Comparison of ENCODE assay signal across 8 mouse cellular contexts in genomic region chr2:165967823-165968555, GRCm38 (mm10). TPM values are rescaled to one million over a fixed set of nuclear protein-coding genes. Genes with fewer than 3 reads are reported as not detected.
DNase-seq lines count a peak whose midpoint lies in the region; ATAC-seq and TF ChIP-seq lines count a peak whose summit lies in the region.

No protein-coding gene starts in this region.

- H3K9ac ChIP-seq in hindbrain, embryonic 11.5 days (ENCODE audit: low read depth, low read length): no peak overlapping the region
- H3K9ac ChIP-seq in midbrain, embryonic 14.5 days (replicated peaks; ENCODE audit: low read length): no peak overlapping the region
- no peak overlapping the region for H3K9ac ChIP-seq in intestine, embryonic 15.5 days

- no peaks in the 10 kb centered on the region for H3K36me3 ChIP-seq in hindbrain, embryonic 11.5 days (ENCODE audit: control insufficient read depth, insufficient read depth, low read length)
- no peaks in the 10 kb centered on the region for H3K36me3 ChIP-seq in midbrain, embryonic 14.5 days (ENCODE audit: control insufficient read depth, insufficient read depth, low read length)
- no peaks in the 10 kb centered on the region for H3K36me3 ChIP-seq in intestine, embryonic 15.5 days

- TF ChIP-seq CTCF in bone marrow, adult 2 months (IDR thresholded peaks at IDR 0.05; ENCODE audit: control insufficient read depth, insufficient read depth, low read length): no peak

- H3K4me1 ChIP-seq in bone marrow, adult 2 months (ENCODE audit: control insufficient read depth, insufficient read depth, low read length): peaks cover 4% of the 10 kb centered on the region
- H3K4me1 ChIP-seq in hindbrain, embryonic 11.5 days (replicated peaks; ENCODE audit: control insufficient read depth, insufficient read depth, low read length): peaks cover 5% of the 10 kb centered on the region; the same call in 1 of the 2 replicates
- no peaks in the 10 kb centered on the region for H3K4me1 ChIP-seq in midbrain, embryonic 14.5 days (ENCODE audit: control insufficient read depth, insufficient read depth, low read length)
- H3K4me1 ChIP-seq in intestine, embryonic 15.5 days (replicated peaks): peaks cover 6% of the 10 kb centered on the region

- H3K4me3 ChIP-seq in bone marrow, adult 2 months (replicated peaks; ENCODE audit: control insufficient read depth, low read depth, low read length): no peak overlapping the region
- H3K4me3 ChIP-seq in hindbrain, embryonic 11.5 days (ENCODE audit: low read depth, low read length): no peak overlapping the region
- H3K4me3 ChIP-seq in midbrain, embryonic 14.5 days (replicated peaks; ENCODE audit: low read depth, low read length): no peak overlapping the region
- H3K4me3 ChIP-seq in intestine, embryonic 15.5 days (replicated peaks): no peak overlapping the region

- 30% methylated on average over 6 of the region's 6 CpGs for WGBS in bone marrow, adult 2 months
- WGBS in hindbrain, embryonic 11.5 days: 62% methylated on average over 6 of the region's 6 CpGs
- WGBS in midbrain, embryonic 14.5 days: 60% methylated on average over 6 of the region's 6 CpGs
- WGBS in intestine, embryonic 15.5 days: 65% methylated on average over 6 of the region's 6 CpGs

- H3K27ac ChIP-seq in bone marrow, adult 2 months (ENCODE audit: control insufficient read depth, insufficient read depth, low read depth, low read length, poor library complexity): peak overlapping the region; percentile 34; the same call in 1 of the 2 replicates
- H3K27ac ChIP-seq in hindbrain, embryonic 11.5 days (ENCODE audit: low read depth, low read length): peak overlapping the region; percentile 74
- H3K27ac ChIP-seq in midbrain, embryonic 14.5 days (replicated peaks; ENCODE audit: low read depth, low read length): peak overlapping the region; percentile 57; the same call in 1 of the 2 replicates
- H3K27ac ChIP-seq in intestine, embryonic 15.5 days: no peak overlapping the region

- DNase-seq in kidney, postnatal 25 days: peak; percentile 55 to 72
- no peak for DNase-seq in kidney, postnatal 4 days
- DNase-seq in hindbrain, embryonic 11.5 days (ENCODE audit: low spot score): peak; percentile 82
- DNase-seq in midbrain, embryonic 14.5 days: peak; percentile 87
- DNase-seq in frontal cortex, postnatal 36 days (ENCODE audit: low spot score in 2 of 2): no peak
- no peak for DNase-seq in left cerebral cortex, adult 11 months (ENCODE audit: low spot score)

- no peaks in the 10 kb centered on the region for H3K27me3 ChIP-seq in hindbrain, embryonic 11.5 days (ENCODE audit: control insufficient read depth, insufficient read depth, low read length)
- H3K27me3 ChIP-seq in midbrain, embryonic 14.5 days (ENCODE audit: control insufficient read depth, insufficient read depth, low read length): no peaks in the 10 kb centered on the region
- H3K27me3 ChIP-seq in intestine, embryonic 15.5 days (replicated peaks): no peaks in the 10 kb centered on the region

- TF ChIP-seq POLR2A in bone marrow, adult 2 months (IDR thresholded peaks at IDR 0.05; ENCODE audit: borderline replicate concordance, control insufficient read depth, low read depth, low read length): no peak

- no peak overlapping the region for H3K4me2 ChIP-seq in hindbrain, embryonic 11.5 days (replicated peaks; ENCODE audit: low read depth, low read length)
- no peak overlapping the region for H3K4me2 ChIP-seq in midbrain, embryonic 14.5 days (ENCODE audit: low read length)
- no peak overlapping the region for H3K4me2 ChIP-seq in intestine, embryonic 15.5 days (replicated peaks)

- no peaks in the 10 kb centered on the region for H3K9me3 ChIP-seq in hindbrain, embryonic 11.5 days (ENCODE audit: control insufficient read depth, low read length)
- H3K9me3 ChIP-seq in midbrain, embryonic 14.5 days (ENCODE audit: control insufficient read depth, low read length): no peaks in the 10 kb centered on the region
- no peaks in the 10 kb centered on the region for H3K9me3 ChIP-seq in intestine, embryonic 15.5 days

- ATAC-seq in hindbrain, embryonic 11.5 days (ENCODE audit: low FRiP score): peak; percentile 89
- ATAC-seq in midbrain, embryonic 14.5 days (ENCODE audit: low FRiP score, low TSS enrichment): peak; percentile 78
- ATAC-seq in intestine, embryonic 15.5 days: no peak

RNA-seq across cellular contexts. Expression of gene Ncoa3, which starts 24.4 kb away (rescaled TPM):
- polyA plus RNA-seq in bone marrow, adult 2 months (2011; ENCODE audit: insufficient read depth, insufficient read length, low replicate concordance, missing spikeins): 12.5 and 25.2 TPM in 2 replicates
- 16.7 and 17.1 TPM in 2 replicates for polyA plus RNA-seq in hindbrain, embryonic 11.5 days (2014; fragmentation: Nextera tagmentation; extraction: Ambion mirVana)
- polyA plus RNA-seq in midbrain, embryonic 14.5 days (2014; fragmentation: Nextera tagmentation; extraction: Ambion mirVana): 15.3 and 18.2 TPM in 2 replicates
- 10.8 TPM in 2 replicates for polyA plus RNA-seq in intestine, embryonic 15.5 days (2015; fragmentation: Nextera tagmentation; extraction: Ambion mirVana)

Comparison
In these comparisons a context has a peak if more than half of its experiments do, and no peak if none do; other contexts are left out.
1. DNase-seq: peak in kidney, postnatal 25 days (2 of 2), hindbrain, embryonic 11.5 days (single experiment) and midbrain, embryonic 14.5 days (single experiment); none in kidney, postnatal 4 days (0 of 2), frontal cortex, postnatal 36 days (0 of 2) and left cerebral cortex, adult 11 months (single experiment).